Mouse (Mus musculus) lung, postnatal 0 days (tissue): Measurements from ENCODE around the gene Hcrt. TPM values are rescaled to one million over a fixed set of nuclear protein-coding genes. Genes with fewer than 3 reads are reported as not detected.

ENCODE experiments used
- ATAC-seq: fragments of 200-750 bp; cut with Nextera tagmentation; 2 replicates; pipeline ENCODE4 v1.8.0; 2017; ENCODE audit warnings: moderate library complexity
- DNase-seq: peaks from one replicate; pipeline ENCODE4 v3.0.0-alpha.2; 2016; ENCODE audit warnings: low spot score
- H3K27ac ChIP-seq: fragments of 300-500 bp; sonication (generic); 2 replicates; pipeline ENCODE4 v1.5.1; 2014; ENCODE audit warnings: antibody characterized with exemption, mild to moderate bottlenecking, low read length, mixed read lengths
- H3K27me3 ChIP-seq: fragments of 300-500 bp; sonication (generic); replicated peaks from 2 replicates; pipeline ENCODE4 v1.6.1; 2014; ENCODE audit warnings: low read length, mixed read lengths; ENCODE audit not compliant: insufficient read depth
- H3K36me3 ChIP-seq: fragments of 300-500 bp; sonication (generic); 2 replicates; pipeline ENCODE4 v1.6.1; 2014; ENCODE audit warnings: low read length, mixed read lengths; ENCODE audit not compliant: insufficient read depth
- H3K4me1 ChIP-seq: fragments of 300-500 bp; sonication (generic); 2 replicates; pipeline ENCODE4 v1.6.1; 2014; ENCODE audit warnings: antibody characterized with exemption, low read depth, low read length, mixed read lengths; ENCODE audit not compliant: insufficient read depth
- H3K4me2 ChIP-seq: fragments of 300-500 bp; sonication (generic); replicated peaks from 2 replicates; pipeline ENCODE4 v1.6.1; 2014; ENCODE audit warnings: low read depth, mild to moderate bottlenecking, low read length, moderate library complexity, mixed read lengths
- H3K4me3 ChIP-seq: fragments of 300-500 bp; sonication (generic); 2 replicates; pipeline ENCODE4 v1.5.1; 2014; ENCODE audit warnings: low read depth, low read length
- H3K9ac ChIP-seq: fragments of 300-500 bp; sonication (generic); replicated peaks from 2 replicates; pipeline ENCODE4 v1.6.1; 2014; ENCODE audit warnings: low read depth, mild to moderate bottlenecking
- H3K9me3 ChIP-seq: fragments of 300-500 bp; sonication (generic); 2 replicates; pipeline ENCODE4 v1.6.1; 2016; ENCODE audit warnings: low read length, mixed read lengths
- CTCF ChIP-seq: IDR thresholded peaks from 2 replicates; pipeline ENCODE4 v1.5.1; 2016; ENCODE audit warnings: antibody characterized with exemption, mild to moderate bottlenecking
- EP300 ChIP-seq: IDR thresholded peaks from 2 replicates; pipeline ENCODE4 v1.6.1; 2016; ENCODE audit warnings: antibody characterized with exemption, mild to moderate bottlenecking, control low read depth
- WGBS: fragments of 180-500 bp; shearing (Covaris S2); extraction: QIAGEN DNeasy Blood & Tissue Kit; methylation state at CpG from one replicate; pipeline ENCODE4 v1.1.7; 2014; 5-methylcytosine and 5-hydroxymethylcytosine counted together
- polyA plus RNA-seq: library from polyadenylated mRNA; unstranded; fragments of >200 nt; fragmentation: Nextera tagmentation; extraction: Ambion mirVana; gene quantifications from 2 replicates; pipeline ENCODE4 v1.2.1, GENCODE M21; 2015

Hcrt gene
- polyA plus RNA-seq, 1 experiment from 2014 or later = not detected

GRCm38 (mm10) chr11:100741348-100741747, 21.4 kb downstream of the Hcrt start:
- no peak for TF ChIP-seq EP300
- no peak for TF ChIP-seq CTCF
- WGBS = 56% methylated on average over 6 of the region's 6 CpGs
- no peaks in the 10 kb centered on the region for H3K27me3 ChIP-seq

GRCm38 (mm10) chr11:100738749-100739148, 24.0 kb downstream of the Hcrt start:
- WGBS = 14% methylated on average over 5 of the region's 5 CpGs

More at GRCm38 (mm10) chr11:100741348-100741747, 21.4 kb downstream of the Hcrt start:
- no peak for DNase-seq
- peaks cover 8% of the 10 kb centered on the region for H3K4me1 ChIP-seq
- no peak overlapping the region for H3K4me3 ChIP-seq
- no peak for ATAC-seq
- no peak overlapping the region for H3K27ac ChIP-seq
- no peak overlapping the region for H3K9ac ChIP-seq
- no peak overlapping the region for H3K4me2 ChIP-seq
- H3K9me3 ChIP-seq = no peaks in the 10 kb centered on the region
- no peaks in the 10 kb centered on the region for H3K36me3 ChIP-seq

GRCm38 (mm10) chr11:100738066-100738604, 24.6 kb downstream of the Hcrt start, which contains the start of gene Rab5c:
Gene Rab5c (minus strand): TSS chr11:100738215.
- H3K9me3 ChIP-seq = no peaks in the 10 kb centered on the region
- H3K36me3 ChIP-seq = no peaks in the 10 kb centered on the region
- TF ChIP-seq EP300 (no peak), CTCF (no peak)
- ATAC-seq (peak; percentile 99), DNase-seq (peak; percentile 100)
- under 1% methylated on average over 39 of the region's 39 CpGs for WGBS
- peak within 1 kb of the TSS; percentile 73 for H3K4me2 ChIP-seq
- peaks cover 16% of the 10 kb centered on the region for H3K4me1 ChIP-seq
- peak within 1 kb of the TSS; percentile 99 for H3K9ac ChIP-seq
- peak within 1 kb of the TSS; percentile 97 for H3K4me3 ChIP-seq
- no peaks in the 10 kb centered on the region for H3K27me3 ChIP-seq
- peak within 1 kb of the TSS; percentile 85 for H3K27ac ChIP-seq

More at GRCm38 (mm10) chr11:100738749-100739148, 24.0 kb downstream of the Hcrt start:
- ATAC-seq (no peak), DNase-seq (no peak)
- no peak overlapping the region for H3K9ac ChIP-seq
- H3K36me3 ChIP-seq = no peaks in the 10 kb centered on the region
- H3K27ac ChIP-seq = peak overlapping the region; percentile 47; the same call in 1 of the 2 replicates
- peak overlapping the region; percentile 73 for H3K4me2 ChIP-seq
- peaks cover 16% of the 10 kb centered on the region for H3K4me1 ChIP-seq
- no peaks in the 10 kb centered on the region for H3K9me3 ChIP-seq
- TF ChIP-seq EP300 (no peak), CTCF (no peak)
- H3K27me3 ChIP-seq = no peaks in the 10 kb centered on the region
- peak overlapping the region; percentile 97 for H3K4me3 ChIP-seq

DNA sequence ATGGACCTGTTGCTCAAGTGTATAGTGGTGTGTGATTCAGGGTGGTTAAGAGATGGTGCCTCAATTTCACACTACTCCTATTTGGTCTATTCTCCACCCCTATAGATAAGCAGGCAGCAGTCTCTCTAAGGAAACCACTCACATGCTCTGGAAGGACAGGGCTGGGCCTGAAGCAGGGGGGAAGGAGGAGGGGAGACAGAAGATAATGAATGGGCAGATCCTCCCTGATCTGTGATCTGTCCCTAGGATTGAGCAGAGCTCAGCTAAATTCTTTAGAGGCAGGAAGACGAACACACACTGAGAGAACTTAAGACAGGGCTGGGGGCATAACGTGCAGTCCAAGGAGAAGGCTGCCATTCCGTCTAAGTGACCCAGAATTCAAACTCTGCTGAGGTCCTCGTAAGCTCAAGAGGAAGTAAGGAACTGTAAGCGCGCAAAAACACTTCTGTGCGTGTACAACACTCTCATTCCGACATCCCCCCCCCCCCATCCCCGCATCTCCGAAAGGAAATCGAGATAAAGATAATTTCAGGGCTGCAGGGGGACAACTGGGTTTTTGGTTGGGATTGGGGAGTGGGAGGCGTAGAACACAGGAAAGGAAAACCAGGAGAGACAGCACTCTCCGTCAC, 25.5 kb downstream of the Hcrt start:
- Histone ChIP-seq H3K4me1 (peaks cover 16% of the 10 kb centered on the region), H3K4me3 (peak overlapping the region; percentile 97), H3K4me2 (peak overlapping the region; percentile 73), H3K9me3 (no peaks in the 10 kb centered on the region), H3K27ac (peak overlapping the region; percentile 85), H3K9ac (peak overlapping the region; percentile 99), H3K36me3 (no peaks in the 10 kb centered on the region), H3K27me3 (no peaks in the 10 kb centered on the region)
- under 1% methylated on average over 13 of the region's 13 CpGs for WGBS
- no peak for ATAC-seq
- DNase-seq = peak; percentile 28
- TF ChIP-seq CTCF (no peak), EP300 (no peak)

- TF ChIP-seq CTCF = no peak
- TF ChIP-seq EP300 = no peak
- Histone ChIP-seq H3K27ac (0 out of 2 replicates have a peak overlapping the region, but pooled peaks have one; percentile 85), H3K9ac (peak overlapping the region; percentile 99; the same call in 1 of the 2 replicates), H3K4me1 (peaks cover 16% of the 10 kb centered on the region), H3K4me3 (peak overlapping the region; percentile 97; the same call in 1 of the 2 replicates), H3K4me2 (peak overlapping the region; percentile 73), H3K27me3 (no peaks in the 10 kb centered on the region), H3K36me3 (no peaks in the 10 kb centered on the region), H3K9me3 (no peaks in the 10 kb centered on the region)
- DNase-seq = no peak
- ATAC-seq = no peak
- WGBS = 47% methylated on average over 4 of the region's 4 CpGs
These were observed 26.0 kb downstream of the Hcrt start for GRCm38 (mm10) chr11:100736746-100737080.

GRCm38 (mm10) chr11:100735954-100736745, 26.6 kb downstream of the Hcrt start:
- no peak overlapping the region; the same call in 1 of the 2 replicates for H3K4me3 ChIP-seq

More at GRCm38 (mm10) chr11:100735954-100736745, 26.6 kb downstream of the Hcrt start:
- no peak overlapping the region; the same call in 1 of the 2 replicates for H3K9ac ChIP-seq
- H3K27me3 ChIP-seq = no peaks in the 10 kb centered on the region
- H3K4me2 ChIP-seq = peak overlapping the region; percentile 73
- H3K4me1 ChIP-seq = peaks cover 16% of the 10 kb centered on the region
- TF ChIP-seq EP300 = no peak
- TF ChIP-seq CTCF = no peak
- H3K27ac ChIP-seq = peak overlapping the region; percentile 20; the same call in 1 of the 2 replicates
- no peaks in the 10 kb centered on the region for H3K9me3 ChIP-seq
- ATAC-seq (no peak), DNase-seq (no peak)
- 62% methylated on average over 14 of the region's 14 CpGs for WGBS
- no peaks in the 10 kb centered on the region for H3K36me3 ChIP-seq
